ENCODE assay signal across 11 mouse cellular contexts in genomic region chr17:35812736-35813135, GRCm38 (mm10). TPM values are rescaled to one million over a fixed set of nuclear protein-coding genes. Genes with fewer than 3 reads are reported as not detected.
A peak's percentile ranks its signal among the peaks of the same experiment; 100 is the strongest.
DNase-seq lines count a peak whose midpoint lies in the region; ATAC-seq and TF ChIP-seq lines count a peak whose summit lies in the region.
"Had no signal": no experiment of that assay in that cellular context is flagged by ENCODE, and none has a peak within 500 bp of the region (broad histone marks: within the 10 kb centered on the region; RNA-seq: fewer than 3 reads in every experiment).

No protein-coding gene starts in this region.

- WGBS in embryonic facial prominence, embryonic 12.5 days: 67% methylated on average over 6 of the region's 6 CpGs
- 81% methylated on average over 6 of the region's 6 CpGs for WGBS in embryonic facial prominence, embryonic 10.5 days
- WGBS in kidney, postnatal 0 days: 52% methylated on average over 6 of the region's 6 CpGs

- DNase-seq in embryonic facial prominence, embryonic 10.5 days (ENCODE audit: low spot score): no peak
- DNase-seq in kidney, adult 9 months: peak; percentile 61
- no peak for DNase-seq in kidney, adult 11 months
- peak; percentile 80 for DNase-seq in 3T3-L1 (ENCODE audit: low read depth, low spot score)
- no peak for DNase-seq in kidney, postnatal 0 days (ENCODE audit: low spot score)
- no peak for DNase-seq in Muller cell, postnatal 12 days (ENCODE audit: inconsistent ontology term)
- no peak for DNase-seq in cerebellum, adult 11-12 months
- DNase-seq: cerebellum, adult 18-20 months had no signal

- peaks cover 33% of the 10 kb centered on the region for H3K4me1 ChIP-seq in embryonic facial prominence, embryonic 12.5 days
- H3K4me1 ChIP-seq in embryonic facial prominence, embryonic 10.5 days: peaks cover 29% of the 10 kb centered on the region
- peaks cover 31% of the 10 kb centered on the region for H3K4me1 ChIP-seq in kidney, postnatal 0 days (replicated peaks; ENCODE audit: insufficient read depth, low read length)

- no peaks in the 10 kb centered on the region for H3K36me3 ChIP-seq in embryonic facial prominence, embryonic 12.5 days
- H3K36me3 ChIP-seq in embryonic facial prominence, embryonic 10.5 days (replicated peaks): no peaks in the 10 kb centered on the region
- H3K36me3 ChIP-seq in kidney, postnatal 0 days (ENCODE audit: insufficient read depth, low read length): no peaks in the 10 kb centered on the region

- no peak overlapping the region for H3K9ac ChIP-seq in embryonic facial prominence, embryonic 12.5 days
- H3K9ac ChIP-seq in kidney, postnatal 0 days (ENCODE audit: low read depth, low read length): no peak overlapping the region
- H3K9ac ChIP-seq: liver, embryonic 14.5 days had no signal

- no peaks in the 10 kb centered on the region for H3K9me3 ChIP-seq in embryonic facial prominence, embryonic 12.5 days
- H3K9me3 ChIP-seq in embryonic facial prominence, embryonic 10.5 days: no peaks in the 10 kb centered on the region
- no peaks in the 10 kb centered on the region for H3K9me3 ChIP-seq in kidney, postnatal 0 days (replicated peaks; ENCODE audit: low read length)

- TF ChIP-seq CTCF in kidney, postnatal 0 days (IDR thresholded peaks at IDR 0.05; ENCODE audit: low read depth): no peak

- H3K27ac ChIP-seq in embryonic facial prominence, embryonic 12.5 days: peak overlapping the region; percentile 71
- H3K27ac ChIP-seq in embryonic facial prominence, embryonic 10.5 days (replicated peaks): no peak overlapping the region
- peak overlapping the region; percentile 89 for H3K27ac ChIP-seq in kidney, postnatal 0 days
- H3K27ac ChIP-seq: liver, embryonic 14.5 days had no signal

- no peak overlapping the region for H3K4me2 ChIP-seq in embryonic facial prominence, embryonic 12.5 days (replicated peaks)
- no peak overlapping the region for H3K4me2 ChIP-seq in kidney, postnatal 0 days (ENCODE audit: low read length)

- H3K27me3 ChIP-seq in embryonic facial prominence, embryonic 12.5 days: no peaks in the 10 kb centered on the region
- no peaks in the 10 kb centered on the region for H3K27me3 ChIP-seq in embryonic facial prominence, embryonic 10.5 days (replicated peaks; ENCODE audit: low read depth, poor library complexity, severe bottlenecking)
- H3K27me3 ChIP-seq in kidney, postnatal 0 days (ENCODE audit: insufficient read depth, low read length): no peaks in the 10 kb centered on the region

- H3K4me3 ChIP-seq in embryonic facial prominence, embryonic 12.5 days: no peak overlapping the region
- H3K4me3 ChIP-seq in embryonic facial prominence, embryonic 10.5 days: no peak overlapping the region
- no peak overlapping the region for H3K4me3 ChIP-seq in kidney, postnatal 0 days (replicated peaks; ENCODE audit: low read depth, low read length)

- no peak for ATAC-seq in embryonic facial prominence, embryonic 12.5 days (ENCODE audit: insufficient number of reproducible peaks, insufficient read depth, low FRiP score, low TSS enrichment)
- peak; percentile 16; the same call in 1 of the 2 replicates for ATAC-seq in kidney, postnatal 0 days (replicated peaks; ENCODE audit: low FRiP score, low read depth)
- ATAC-seq: inflammation-experienced regulatory T-cells, adult 6 months had no signal

RNA-seq across cellular contexts. Expression of gene Ier3, which starts 8.7 kb away (rescaled TPM):
- polyA plus RNA-seq in embryonic facial prominence, embryonic 12.5 days (2016; fragmentation: Nextera tagmentation; extraction: Ambion mirVana): 6.9 and 8.9 TPM in 2 replicates
- 3.7 and 4.4 TPM in 2 replicates for polyA plus RNA-seq in embryonic facial prominence, embryonic 10.5 days (2016; fragmentation: Nextera tagmentation; extraction: Ambion mirVana)
- 83.6 and 93.1 TPM in 2 replicates for polyA plus RNA-seq in kidney, postnatal 0 days (2015; fragmentation: Nextera tagmentation; extraction: Ambion mirVana)

RNA-seq across cellular contexts. Expression of gene Flot1, which starts 10.3 kb away (rescaled TPM):
- polyA plus RNA-seq in embryonic facial prominence, embryonic 12.5 days (2016; fragmentation: Nextera tagmentation; extraction: Ambion mirVana): 50.7 and 60.3 TPM in 2 replicates
- 45.9 and 49.2 TPM in 2 replicates for polyA plus RNA-seq in embryonic facial prominence, embryonic 10.5 days (2016; fragmentation: Nextera tagmentation; extraction: Ambion mirVana)
- 52.2 and 54.5 TPM in 2 replicates for polyA plus RNA-seq in kidney, postnatal 0 days (2015; fragmentation: Nextera tagmentation; extraction: Ambion mirVana)

RNA-seq across cellular contexts. Expression of gene Tubb5, which starts 25.4 kb away (rescaled TPM):
- 1,266 and 1,271 TPM in 2 replicates for polyA plus RNA-seq in embryonic facial prominence, embryonic 12.5 days (2016; fragmentation: Nextera tagmentation; extraction: Ambion mirVana)
- 1,654 and 1,662 TPM in 2 replicates for polyA plus RNA-seq in embryonic facial prominence, embryonic 10.5 days (2016; fragmentation: Nextera tagmentation; extraction: Ambion mirVana)
- 503 and 575 TPM in 2 replicates for polyA plus RNA-seq in kidney, postnatal 0 days (2015; fragmentation: Nextera tagmentation; extraction: Ambion mirVana)

RNA-seq across cellular contexts. Expression of gene Mdc1, which starts 28.6 kb away (rescaled TPM):
- polyA plus RNA-seq in embryonic facial prominence, embryonic 12.5 days (2016; fragmentation: Nextera tagmentation; extraction: Ambion mirVana): 15.1 and 21.3 TPM in 2 replicates
- 18.4 and 21.2 TPM in 2 replicates for polyA plus RNA-seq in embryonic facial prominence, embryonic 10.5 days (2016; fragmentation: Nextera tagmentation; extraction: Ambion mirVana)
- 5.4 and 5.6 TPM in 2 replicates for polyA plus RNA-seq in kidney, postnatal 0 days (2015; fragmentation: Nextera tagmentation; extraction: Ambion mirVana)

RNA-seq across cellular contexts. Expression of gene Nrm, which starts 48.4 kb away (rescaled TPM):
- 39.9 and 43.9 TPM in 2 replicates for polyA plus RNA-seq in embryonic facial prominence, embryonic 12.5 days (2016; fragmentation: Nextera tagmentation; extraction: Ambion mirVana)
- 64.6 and 65.1 TPM in 2 replicates for polyA plus RNA-seq in embryonic facial prominence, embryonic 10.5 days (2016; fragmentation: Nextera tagmentation; extraction: Ambion mirVana)
- 36.9 and 44.6 TPM in 2 replicates for polyA plus RNA-seq in kidney, postnatal 0 days (2015; fragmentation: Nextera tagmentation; extraction: Ambion mirVana)

Comparison
In these comparisons a context has a peak if more than half of its experiments do, and no peak if none do; other contexts are left out.
1. DNase-seq: peak in kidney, adult 9 months (single experiment) and 3T3-L1 (single experiment); none in embryonic facial prominence, embryonic 10.5 days (single experiment), kidney, adult 11 months (single experiment), kidney, postnatal 0 days (single experiment), Muller cell, postnatal 12 days (single experiment) and cerebellum, adult 11-12 months (single experiment).